Mouse (Mus musculus) left cerebral cortex, adult 2 months (tissue): ENCODE data around the gene Cnmd. TPM values are rescaled to one million over a fixed set of nuclear protein-coding genes. Genes with fewer than 3 reads are reported as not detected.

Source experiments
- DNase-seq, 2 experiments: peaks; one replicate each; pipeline ENCODE4 v3.0.0; 2021 to 2022; ENCODE audit warnings: low spot score in 2 of 2, mixed read lengths in 1 of 2; ENCODE audit errors: extremely low spot score in 1 of 2
- H3K27ac ChIP-seq: fragments of 200-600 bp; 2 replicates; pipeline ENCODE4 v1.8.1; 2022
- H3K4me3 ChIP-seq: fragments of 200-600 bp; 2 replicates; pipeline ENCODE4 v1.8.1; 2022
- CTCF ChIP-seq: fragments of 200-600 bp; IDR thresholded peaks from 2 replicates; pipeline ENCODE4 v1.8.1; 2022; ENCODE audit warnings: antibody characterized with exemption, mild to moderate bottlenecking, moderate library complexity
- intact Hi-C: fragments of 180-260 bp; cut with DNase I; formaldehyde crosslinking; loops from one replicate; pipeline ENCODE4 v1.15.1; 2025
- long read RNA-seq, 2 experiments: library from polyadenylated mRNA; stranded (forward); transcript quantifications; one replicate each; pipeline ENCODE4 v2.0.0; 2021; ENCODE audit warnings: borderline mapping rate in 2 of 2
- total RNA-seq, 2 experiments: library from RNA; stranded (reverse); gene quantifications; 2 replicates each; pipeline ENCODE4 v1.2.3; 2021

Gene Cnmd
- 1 to 10 TPM in 1 of 2 experiments, under 1 TPM in 1; 0.59 to 1.5 TPM for total RNA-seq
- long read RNA-seq, experiment 1, result 0 reads
- long read RNA-seq, experiment 2, result 0 reads

- DNase-seq, result no peak
- intact Hi-C loops, result no loop called here
- Histone ChIP-seq H3K4me3 (no peak within 1 kb of the TSS), H3K27ac (no peak within 1 kb of the TSS)
- TF ChIP-seq CTCF, result no peak
These were observed at the start of gene Cnmd for GRCm38 (mm10) chr14:79662001-79662400. Gene Cnmd (minus strand): TSS chr14:79662170.

GRCm38 (mm10) chr14:79711301-79711700 lies 49.3 kb upstream of the Cnmd start:
- no peak for TF ChIP-seq CTCF
- no peak overlapping the region for H3K27ac ChIP-seq
- intact Hi-C loops, result no loop called here
- no peak for DNase-seq
- no peak overlapping the region for H3K4me3 ChIP-seq

GRCm38 (mm10) chr14:79703523-79704172 lies 41.7 kb upstream of the Cnmd start:
- H3K4me3 ChIP-seq, result no peak overlapping the region
- H3K27ac ChIP-seq, result no peak overlapping the region
- TF ChIP-seq CTCF, result no peak
- intact Hi-C loops, result no loop called here
- DNase-seq, result no peak

GRCm38 (mm10) chr14:79701606-79702005 lies 39.6 kb upstream of the Cnmd start:
- intact Hi-C loops, result no loop called here
- no peak overlapping the region for H3K27ac ChIP-seq
- no peak for DNase-seq
- H3K4me3 ChIP-seq, result no peak overlapping the region
- TF ChIP-seq CTCF, result no peak

- Histone ChIP-seq H3K27ac (no peak overlapping the region), H3K4me3 (no peak overlapping the region)
- intact Hi-C loops, result no loop called here
- DNase-seq, result no peak
- no peak for TF ChIP-seq CTCF
These were observed 39.1 kb upstream of the Cnmd start for GRCm38 (mm10) chr14:79701054-79701453.

- no peak for DNase-seq
- H3K27ac ChIP-seq, result no peak overlapping the region
- TF ChIP-seq CTCF, result no peak
- no peak overlapping the region for H3K4me3 ChIP-seq
- intact Hi-C loops, result no loop called here
These were observed 37.4 kb upstream of the Cnmd start for GRCm38 (mm10) chr14:79699381-79699780.

GRCm38 (mm10) chr14:79690068-79690844 lies 28.3 kb upstream of the Cnmd start:
- intact Hi-C loops, result no loop called here
- H3K4me3 ChIP-seq, result no peak overlapping the region
- no peak overlapping the region for H3K27ac ChIP-seq
- TF ChIP-seq CTCF, result no peak
- DNase-seq, result no peak

- H3K27ac ChIP-seq, result no peak overlapping the region
- intact Hi-C loops, result no loop called here
- TF ChIP-seq CTCF, result no peak
These were observed 18.7 kb upstream of the Cnmd start for GRCm38 (mm10) chr14:79680652-79681051.

GRCm38 (mm10) chr14:79677891-79678687 lies 16.1 kb upstream of the Cnmd start:
- intact Hi-C loops, result no loop called here
- no peak overlapping the region for H3K4me3 ChIP-seq
- peak overlapping the region; percentile 71 for H3K27ac ChIP-seq
- TF ChIP-seq CTCF, result no peak
- no peak for DNase-seq

More at GRCm38 (mm10) chr14:79680652-79681051, 18.7 kb upstream of the Cnmd start:
- DNase-seq, result no peak
- no peak overlapping the region for H3K4me3 ChIP-seq

- TF ChIP-seq CTCF, result no peak
- Histone ChIP-seq H3K27ac (peak overlapping the region; percentile 71), H3K4me3 (no peak overlapping the region)
- no peak for DNase-seq
- intact Hi-C loops, result no loop called here
These were observed 15.3 kb upstream of the Cnmd start for GRCm38 (mm10) chr14:79677108-79677753.
